Mouse (Mus musculus): ENCODE measurements around the gene Rrnad1.

The Rrnad1 gene

DNA sequence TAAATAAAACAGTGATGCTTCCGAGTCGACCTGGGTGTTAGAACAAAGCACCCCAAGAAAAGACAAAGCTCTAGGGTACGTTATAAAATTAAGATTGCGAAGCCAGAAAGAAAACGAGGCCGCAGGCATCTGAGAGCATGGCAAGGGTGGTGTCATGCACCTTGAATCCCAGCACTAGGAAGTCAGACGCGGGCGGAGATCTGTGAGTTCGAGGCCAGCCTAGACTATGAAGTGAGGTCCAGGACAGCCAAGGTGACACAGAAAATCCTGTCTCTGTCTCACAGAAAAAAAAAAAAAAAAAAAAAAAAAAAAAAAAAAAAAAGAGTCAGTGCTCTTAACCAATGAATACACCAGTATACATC, 44.5 kb downstream of the Rrnad1 start:
- peak; percentile 59 for DNase-seq (ENCODE audit: extremely low spot score, low spot score)

DNA sequence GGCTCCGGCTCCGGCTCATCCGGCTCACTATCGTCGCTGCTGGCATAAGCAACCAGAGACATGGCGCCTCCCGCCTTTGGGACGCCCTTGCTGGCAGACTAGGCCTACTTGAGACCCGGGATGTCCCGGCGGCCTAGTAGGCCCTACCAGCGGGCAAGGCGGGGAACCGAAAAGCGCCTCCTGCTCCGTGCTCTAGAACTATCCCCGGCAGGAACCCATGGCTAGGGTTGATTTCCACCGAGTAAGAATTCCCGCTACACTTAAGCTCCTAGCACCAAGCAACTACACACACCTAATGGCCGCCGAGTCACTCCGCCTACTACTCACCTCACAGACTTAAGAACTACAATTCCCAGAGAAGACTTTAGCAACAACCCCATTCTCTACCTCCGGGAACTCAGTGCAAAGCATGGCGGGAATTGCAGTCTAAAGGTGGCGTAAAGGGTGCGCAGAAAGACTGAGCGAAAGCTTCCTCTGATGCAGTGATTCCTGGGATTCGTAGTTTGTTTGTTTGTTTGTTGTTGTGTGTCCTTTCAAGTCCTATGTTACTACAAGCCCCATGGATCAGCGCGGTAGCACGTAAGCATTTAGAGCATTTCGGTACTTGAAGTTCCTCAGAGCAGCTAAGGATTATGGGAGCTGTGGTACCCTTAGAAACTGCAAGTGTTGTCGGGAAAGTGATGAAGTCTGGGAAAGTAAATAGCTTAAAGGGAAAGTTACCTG, 45.1 kb downstream of the Rrnad1 start, which contains the start of gene Prcc:
Gene Prcc, minus strand, starts transcription at position 328 of the 723 bp plus-strand sequence.
- DNase-seq (ENCODE audit: extremely low spot score, low spot score), result peak; percentile 83

DNA sequence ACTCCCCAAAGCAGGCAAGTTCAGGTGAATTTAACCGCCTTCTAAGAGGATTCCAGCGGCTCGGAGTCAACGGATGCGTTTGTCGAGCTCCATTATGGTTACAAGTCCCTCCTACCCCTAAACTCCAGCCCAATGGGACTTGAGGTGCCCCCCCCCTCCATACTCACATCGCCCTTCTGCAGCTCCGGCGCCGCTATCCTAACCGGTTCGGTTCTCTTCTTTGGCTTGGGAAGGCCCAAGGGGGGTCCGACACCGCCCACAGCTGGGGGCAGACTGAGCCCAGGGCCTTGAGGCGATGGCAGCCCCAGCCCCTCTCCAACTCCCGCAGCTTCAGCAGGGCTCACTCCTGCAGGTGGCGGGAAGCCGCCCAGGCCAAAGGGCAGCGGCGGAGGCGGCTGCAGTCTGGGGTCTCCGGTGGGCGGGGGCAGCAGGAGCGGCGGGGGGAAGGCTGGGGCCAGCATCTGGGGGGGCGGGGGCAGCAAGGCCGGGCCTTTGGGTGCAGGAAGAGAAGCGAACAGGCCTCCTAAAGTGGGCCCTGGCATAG, 45.7 kb downstream of the Rrnad1 start:
- peak; percentile 69 for DNase-seq (ENCODE audit: extremely low spot score, low spot score)

DNA sequence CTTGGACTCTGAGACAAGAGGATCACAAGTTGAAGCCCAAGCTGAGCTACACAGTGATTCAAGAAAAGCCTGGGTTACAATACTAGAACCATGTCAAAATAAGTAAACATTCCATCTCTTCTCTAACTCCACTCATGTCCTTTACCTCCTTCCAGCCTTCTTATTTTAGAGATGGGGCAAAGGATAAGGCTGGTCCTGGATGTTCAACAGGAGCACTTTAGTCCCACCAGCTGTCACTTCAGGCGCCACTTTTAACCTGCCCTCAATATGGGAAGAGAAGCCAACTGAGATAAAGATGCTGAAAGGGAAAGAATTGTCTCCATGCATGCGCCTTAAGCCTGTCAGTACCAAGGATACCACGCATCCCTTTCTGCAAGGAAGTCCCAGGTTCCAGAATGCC, 46.2 kb downstream of the Rrnad1 start:
- DNase-seq (ENCODE audit: extremely low spot score, low spot score), result no peak

DNA sequence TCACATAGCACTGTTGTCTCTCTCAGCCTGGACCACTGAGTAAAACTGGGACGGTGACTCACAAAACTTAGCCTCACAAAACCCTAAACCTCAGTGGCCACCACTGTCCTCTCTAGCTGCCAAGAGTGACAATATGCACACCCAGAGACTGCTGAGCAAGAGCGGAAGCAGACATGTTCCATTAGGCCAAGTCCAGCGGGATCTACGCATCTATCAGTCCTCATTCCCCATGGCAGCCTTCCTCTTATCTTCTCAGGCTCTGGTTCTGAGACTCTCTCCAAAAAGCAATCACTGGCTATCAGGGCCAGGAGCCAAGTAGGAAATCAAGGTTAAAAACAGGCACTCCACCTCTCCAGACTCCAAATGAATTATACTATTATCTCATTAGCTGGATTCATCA, 52.8 kb downstream of the Rrnad1 start:
- no peak for DNase-seq (ENCODE audit: extremely low spot score, low spot score)

Data from neural tube, embryonic 10.5 days (tissue).